Mouse (Mus musculus) colon, adult 2 months (tissue): ENCODE results near the gene Twnk. TPM values are rescaled to one million over a fixed set of nuclear protein-coding genes. Genes with fewer than 3 reads are reported as not detected.

Source experiments
- polyA plus RNA-seq: library from polyadenylated mRNA; depleted of rRNA; stranded (reverse); fragments of >200 nt; gene quantifications from 2 replicates; pipeline ENCODE4 v1.2.3, GENCODE M21; 2012; rRNA removed

Twnk gene
- 7.3 and 8.9 TPM in 2 replicates for polyA plus RNA-seq

DNA sequence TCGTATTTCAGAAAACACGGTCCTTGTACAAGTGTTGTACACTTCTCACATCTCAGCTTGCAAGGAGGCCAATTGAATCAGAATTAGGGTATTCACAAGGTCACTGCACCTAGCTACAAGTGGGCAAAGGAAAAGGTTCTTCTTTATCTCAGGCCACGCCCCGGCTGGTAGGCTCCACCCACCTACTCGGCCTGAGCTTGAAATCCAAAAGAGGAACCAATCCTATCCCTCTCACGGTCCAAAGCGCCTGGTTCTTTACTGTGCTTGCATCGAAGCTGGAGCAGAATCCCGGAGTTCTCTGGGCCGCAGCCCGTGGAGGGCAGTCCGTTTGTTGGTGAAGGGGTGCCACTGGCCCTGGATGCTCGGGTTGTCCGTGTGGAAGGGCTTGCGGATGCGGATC is at the start of gene Twnk:
Twnk (plus strand) TSS at position 220 of the 400 bp plus-strand sequence.

DNA sequence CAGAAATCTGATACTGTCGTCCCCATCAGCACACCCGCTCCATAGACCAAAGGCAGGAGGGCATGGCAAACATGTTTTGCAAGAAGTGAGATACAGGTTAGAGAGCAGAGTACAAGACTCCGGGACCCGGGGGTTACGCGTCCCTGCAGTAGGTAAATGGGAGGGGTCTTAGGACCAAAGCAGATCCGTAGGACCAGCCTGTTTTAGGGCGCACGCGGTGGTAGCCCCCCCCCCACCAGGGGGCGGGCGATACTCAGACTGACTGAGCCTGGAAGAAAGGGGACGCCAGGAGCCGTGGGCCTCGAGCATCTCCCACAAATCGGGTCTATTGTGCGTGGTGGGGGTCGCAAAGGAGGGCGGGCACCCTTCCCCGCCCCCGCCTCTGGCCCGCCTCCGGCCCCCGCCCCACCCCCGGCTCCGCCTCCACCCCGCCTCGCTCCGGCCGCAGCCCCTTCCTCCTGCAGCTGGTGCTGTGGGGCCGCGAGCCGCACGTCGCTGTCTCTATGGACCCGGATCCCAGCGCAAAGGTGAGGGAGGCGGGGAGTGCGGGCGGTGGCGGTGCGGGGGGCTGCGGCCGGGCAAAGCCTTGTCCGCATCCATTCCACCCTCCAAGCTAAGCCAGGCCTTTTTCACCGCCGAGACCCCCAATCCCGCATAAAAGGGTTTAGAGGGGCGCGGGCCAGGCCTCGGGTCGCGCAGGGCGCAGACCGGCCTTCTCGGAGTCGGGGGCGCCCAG is 16.5 kb upstream of the Twnk start, which contains the start of gene Sema4g:
Sema4g (plus strand) TSS at position 271 of the 736 bp plus-strand sequence.

DNA sequence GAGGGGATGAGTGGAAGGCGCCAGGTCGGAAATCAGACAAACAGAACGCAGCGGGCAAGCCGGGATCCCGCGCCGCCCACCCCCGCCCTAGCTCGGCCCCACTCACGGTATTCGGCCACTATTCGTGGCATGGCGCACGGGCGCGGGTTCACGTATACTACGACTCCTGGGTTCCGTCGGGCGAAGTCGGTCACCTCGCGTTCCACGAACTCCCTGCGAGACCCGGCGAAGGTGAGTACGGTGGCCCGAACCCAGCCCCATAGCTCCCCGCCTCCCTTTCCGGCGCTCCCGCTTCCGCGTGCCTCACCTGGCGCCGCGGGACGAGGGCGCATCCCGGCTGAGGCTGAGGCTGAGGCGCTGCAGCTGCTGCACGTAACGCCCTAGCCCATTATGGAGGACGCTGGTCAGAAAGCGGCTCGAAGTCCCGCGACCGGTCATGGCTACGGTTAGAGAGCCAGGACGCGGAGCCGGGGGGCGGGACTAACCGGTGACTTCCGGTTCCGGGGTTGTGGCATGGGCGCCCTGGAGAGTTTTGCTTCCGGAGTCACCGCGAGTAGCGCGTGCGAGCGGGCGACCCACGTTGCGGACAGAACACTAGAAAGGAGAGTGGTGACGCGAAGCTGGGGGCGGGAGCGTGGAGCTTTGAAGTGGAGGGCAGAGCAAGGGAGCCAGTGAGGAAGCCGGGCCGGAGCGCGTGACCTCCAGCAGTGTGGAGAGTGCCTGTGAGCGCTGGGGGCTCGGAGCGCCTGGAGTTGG is 672 bp downstream of the Twnk start, which contains the start of gene Mrpl43:
Mrpl43 (minus strand) TSS at position 486 of the 756 bp plus-strand sequence.

GRCm38 (mm10) chr19:45014335-45014971 is 9.0 kb downstream of the Twnk start, which contains the start of gene Lzts2:
Gene Lzts2 (plus strand): TSS chr19:45014414.

GRCm38 (mm10) chr19:45045651-45046050 is 40.2 kb downstream of the Twnk start, which contains the start of gene Pdzd7:
Gene Pdzd7 (minus strand): TSS chr19:45045717.

GRCm38 (mm10) chr19:45047417-45047934 is 42.0 kb downstream of the Twnk start, which contains the start of gene Sfxn3:
Gene Sfxn3 (plus strand): TSS chr19:45047503.

Other genes with a start within 250 kb of the Twnk start
- not detected in 2 replicates for gene Pax2, start 249.6 kb upstream of the Twnk start, polyA plus RNA-seq
- gene Slf2, start 74.5 kb upstream of the Twnk start, polyA plus RNA-seq: 33.6 and 46.2 TPM in 2 replicates
- gene Sema4g, start 16.6 kb upstream of the Twnk start, polyA plus RNA-seq: 656 and 735 TPM in 2 replicates
- gene Mrpl43, start 779 bp downstream of the Twnk start, polyA plus RNA-seq: 178 and 187 TPM in 2 replicates
- 175 and 198 TPM in 2 replicates for gene Lzts2, start 8.8 kb downstream of the Twnk start, polyA plus RNA-seq
- gene Pdzd7, start 40.1 kb downstream of the Twnk start, polyA plus RNA-seq: 13.6 and 15.7 TPM in 2 replicates
- gene Sfxn3, start 41.8 kb downstream of the Twnk start, polyA plus RNA-seq: 34.6 and 37.3 TPM in 2 replicates
- gene Kazald1, start 69.6 kb downstream of the Twnk start, polyA plus RNA-seq: 11.3 and 14.5 TPM in 2 replicates
- gene Tlx1, start 145.0 kb downstream of the Twnk start, polyA plus RNA-seq: not detected in 2 replicates
- not detected in 2 replicates for gene Lbx1, start 230.1 kb downstream of the Twnk start, polyA plus RNA-seq